Comparison of ENCODE assay signal across 26 mouse cellular contexts in genomic region chr1:88909864-88910573, GRCm38 (mm10).
DNase-seq lines count a peak whose midpoint lies in the region; ATAC-seq and TF ChIP-seq lines count a peak whose summit lies in the region.
"Had no signal": no experiment of that assay in that cellular context is flagged by ENCODE, and none has a peak within 500 bp of the region (broad histone marks: within the 10 kb centered on the region; RNA-seq: fewer than 3 reads in every experiment).

No protein-coding gene starts in this region.

- no peaks in the 10 kb centered on the region for H3K36me3 ChIP-seq in hindbrain, embryonic 14.5 days (replicated peaks; ENCODE audit: control insufficient read depth, insufficient read depth)
- H3K36me3 ChIP-seq in hindbrain, embryonic 11.5 days (ENCODE audit: control insufficient read depth, insufficient read depth, low read length): no peaks in the 10 kb centered on the region
- H3K36me3 ChIP-seq in forebrain, postnatal 0 days (ENCODE audit: insufficient read depth): no peaks in the 10 kb centered on the region
- H3K36me3 ChIP-seq in midbrain, postnatal 0 days (ENCODE audit: insufficient read depth, low read length): no peaks in the 10 kb centered on the region
- H3K36me3 ChIP-seq: embryonic facial prominence, embryonic 15.5 days; kidney, embryonic 15.5 days; limb, embryonic 13.5 days; liver, embryonic 12.5 days; neural tube, embryonic 12.5 days had no signal

- H3K4me3 ChIP-seq in hindbrain, embryonic 14.5 days (replicated peaks; ENCODE audit: low read length): no peak overlapping the region
- H3K4me3 ChIP-seq in hindbrain, embryonic 11.5 days (ENCODE audit: low read depth, low read length): no peak overlapping the region
- H3K4me3 ChIP-seq in forebrain, postnatal 0 days (ENCODE audit: low read depth, low read length): no peak overlapping the region
- H3K4me3 ChIP-seq in midbrain, postnatal 0 days (ENCODE audit: low read depth, low read length): no peak overlapping the region
- H3K4me3 ChIP-seq: embryonic facial prominence, embryonic 15.5 days; kidney, embryonic 15.5 days; limb, embryonic 13.5 days; liver, embryonic 12.5 days; megakaryocyte, embryonic 14.5 days; neural tube, embryonic 12.5 days had no signal

- peak overlapping the region; percentile 55; the same call in 1 of the 2 replicates for H3K27ac ChIP-seq in hindbrain, embryonic 14.5 days
- no peak overlapping the region for H3K27ac ChIP-seq in hindbrain, embryonic 11.5 days (ENCODE audit: low read depth, low read length)
- H3K27ac ChIP-seq in forebrain, postnatal 0 days (ENCODE audit: low read depth, low read length): peak overlapping the region; percentile 74
- peak overlapping the region; percentile 58 for H3K27ac ChIP-seq in midbrain, postnatal 0 days (ENCODE audit: low read depth, low read length)
- H3K27ac ChIP-seq: embryonic facial prominence, embryonic 15.5 days; kidney, embryonic 15.5 days; limb, embryonic 13.5 days; liver, embryonic 12.5 days; neural tube, embryonic 12.5 days had no signal

- no peak overlapping the region for H3K4me2 ChIP-seq in hindbrain, embryonic 14.5 days (replicated peaks)
- H3K4me2 ChIP-seq in hindbrain, embryonic 11.5 days (replicated peaks; ENCODE audit: low read depth, low read length): no peak overlapping the region
- no peak overlapping the region for H3K4me2 ChIP-seq in forebrain, postnatal 0 days (ENCODE audit: low read depth)
- H3K4me2 ChIP-seq in midbrain, postnatal 0 days (ENCODE audit: low read depth, low read length, poor library complexity, severe bottlenecking): no peak overlapping the region
- H3K4me2 ChIP-seq: embryonic facial prominence, embryonic 15.5 days; heart, embryonic 11.5 days; kidney, embryonic 15.5 days; limb, embryonic 13.5 days; liver, embryonic 12.5 days; neural tube, embryonic 12.5 days had no signal

- H3K27me3 ChIP-seq in hindbrain, embryonic 14.5 days (ENCODE audit: control insufficient read depth, insufficient read depth, low read length): no peaks in the 10 kb centered on the region
- H3K27me3 ChIP-seq in hindbrain, embryonic 11.5 days (ENCODE audit: control insufficient read depth, insufficient read depth, low read length): no peaks in the 10 kb centered on the region
- H3K27me3 ChIP-seq in forebrain, postnatal 0 days (ENCODE audit: insufficient read depth, low read length): no peaks in the 10 kb centered on the region
- no peaks in the 10 kb centered on the region for H3K27me3 ChIP-seq in midbrain, postnatal 0 days (ENCODE audit: insufficient read depth, low read length)
- H3K27me3 ChIP-seq: embryonic facial prominence, embryonic 15.5 days; kidney, embryonic 15.5 days; limb, embryonic 13.5 days; liver, embryonic 12.5 days; megakaryocyte, embryonic 14.5 days; neural tube, embryonic 12.5 days had no signal

- no peak for ATAC-seq in hindbrain, embryonic 14.5 days (ENCODE audit: low FRiP score)
- no peak for ATAC-seq in hindbrain, embryonic 11.5 days (ENCODE audit: low FRiP score)
- ATAC-seq in forebrain, postnatal 0 days: peak; percentile 89
- peak; percentile 63; the same call in 1 of the 2 replicates for ATAC-seq in midbrain, postnatal 0 days (ENCODE audit: low FRiP score)
- ATAC-seq: activated CD4-positive, CD25-positive, alpha-beta regulatory T cell, adult 4 months; intestine, embryonic 16.5 days; liver, embryonic 12.5 days had no signal

- peaks cover 13% of the 10 kb centered on the region; the same call in 1 of the 2 replicates for H3K9me3 ChIP-seq in hindbrain, embryonic 14.5 days (ENCODE audit: control insufficient read depth, low read length)
- H3K9me3 ChIP-seq in hindbrain, embryonic 11.5 days (ENCODE audit: control insufficient read depth, low read length): 0 out of 2 replicates have a peak, but pooled peaks cover 2% of the 10 kb centered on the region
- H3K9me3 ChIP-seq in forebrain, postnatal 0 days (ENCODE audit: low read length): 0 out of 2 replicates have a peak, but pooled peaks cover 4% of the 10 kb centered on the region
- peaks cover 5% of the 10 kb centered on the region; the same call in 1 of the 2 replicates for H3K9me3 ChIP-seq in midbrain, postnatal 0 days (ENCODE audit: low read length)
- H3K9me3 ChIP-seq: kidney, embryonic 15.5 days; liver, embryonic 12.5 days had no signal

- H3K4me1 ChIP-seq in hindbrain, embryonic 14.5 days (replicated peaks; ENCODE audit: control insufficient read depth, insufficient read depth, low read length): peaks cover 9% of the 10 kb centered on the region; the same call in 1 of the 2 replicates
- H3K4me1 ChIP-seq in hindbrain, embryonic 11.5 days (replicated peaks; ENCODE audit: control insufficient read depth, insufficient read depth, low read length): no peaks in the 10 kb centered on the region
- H3K4me1 ChIP-seq in forebrain, postnatal 0 days (ENCODE audit: insufficient read depth): peaks cover 11% of the 10 kb centered on the region
- H3K4me1 ChIP-seq in midbrain, postnatal 0 days (ENCODE audit: insufficient read depth, low read length): 0 out of 2 replicates have a peak, but pooled peaks cover 3% of the 10 kb centered on the region
- H3K4me1 ChIP-seq: embryonic facial prominence, embryonic 15.5 days; liver, embryonic 12.5 days; megakaryocyte, embryonic 14.5 days had no signal

- DNase-seq in hindbrain, embryonic 14.5 days (ENCODE audit: low spot score): no peak
- DNase-seq in hindbrain, embryonic 11.5 days (ENCODE audit: low spot score): no peak
- DNase-seq in right cerebral cortex, adult 2 months (ENCODE audit: low spot score in 2 of 2): peak; percentile 30 to 31
- no peak for DNase-seq in right cerebral cortex, postnatal 14 days
- DNase-seq in forebrain, postnatal 0 days: peak; percentile 71
- DNase-seq in midbrain, postnatal 0 days (ENCODE audit: low spot score): peak; percentile 47
- DNase-seq in kidney, postnatal 10 days: no peak
- DNase-seq: adrenal gland, adult 8-10 months; cerebellum, adult 8-10 months; cerebellum, postnatal 36 days; embryo, embryonic 11 days; gastrocnemius, postnatal 14 days; heart, adult 11 months; kidney, postnatal 4 days; lung, adult 18-20 months; retina, postnatal 1 day; spleen, adult 18-20 months had no signal

- H3K9ac ChIP-seq in hindbrain, embryonic 14.5 days: no peak overlapping the region
- no peak overlapping the region for H3K9ac ChIP-seq in hindbrain, embryonic 11.5 days (ENCODE audit: low read depth, low read length)
- no peak overlapping the region for H3K9ac ChIP-seq in forebrain, postnatal 0 days
- H3K9ac ChIP-seq in midbrain, postnatal 0 days (replicated peaks; ENCODE audit: low read length, poor library complexity, severe bottlenecking): no peak overlapping the region
- H3K9ac ChIP-seq: embryonic facial prominence, embryonic 15.5 days; kidney, embryonic 15.5 days; limb, embryonic 13.5 days; liver, embryonic 12.5 days; neural tube, embryonic 12.5 days had no signal

- no peak for TF ChIP-seq CTCF in forebrain, postnatal 0 days (IDR thresholded peaks at IDR 0.05; ENCODE audit: low read depth)
- TF ChIP-seq CTCF in midbrain, postnatal 0 days (IDR thresholded peaks at IDR 0.05): no peak

- WGBS in hindbrain, embryonic 14.5 days: 19% methylated on average over 6 of the region's 6 CpGs
- WGBS in hindbrain, embryonic 11.5 days: 46% methylated on average over 6 of the region's 6 CpGs
- 15% methylated on average over 6 of the region's 6 CpGs for WGBS in forebrain, postnatal 0 days
- 19% methylated on average over 6 of the region's 6 CpGs for WGBS in midbrain, postnatal 0 days

Comparison
In these comparisons a context has a peak if more than half of its experiments do, and no peak if none do; other contexts are left out.
1. DNase-seq: peak in right cerebral cortex, adult 2 months (2 of 2), forebrain, postnatal 0 days (single experiment) and midbrain, postnatal 0 days (single experiment); none in hindbrain, embryonic 14.5 days (single experiment), hindbrain, embryonic 11.5 days (single experiment), right cerebral cortex, postnatal 14 days (single experiment) and kidney, postnatal 10 days (single experiment).
2. ATAC-seq: peak in forebrain, postnatal 0 days (single experiment) and midbrain, postnatal 0 days (single experiment); none in hindbrain, embryonic 14.5 days (single experiment) and hindbrain, embryonic 11.5 days (single experiment).